Mouse (Mus musculus): Measurements from ENCODE around the gene Sh3pxd2b.

DNA sequence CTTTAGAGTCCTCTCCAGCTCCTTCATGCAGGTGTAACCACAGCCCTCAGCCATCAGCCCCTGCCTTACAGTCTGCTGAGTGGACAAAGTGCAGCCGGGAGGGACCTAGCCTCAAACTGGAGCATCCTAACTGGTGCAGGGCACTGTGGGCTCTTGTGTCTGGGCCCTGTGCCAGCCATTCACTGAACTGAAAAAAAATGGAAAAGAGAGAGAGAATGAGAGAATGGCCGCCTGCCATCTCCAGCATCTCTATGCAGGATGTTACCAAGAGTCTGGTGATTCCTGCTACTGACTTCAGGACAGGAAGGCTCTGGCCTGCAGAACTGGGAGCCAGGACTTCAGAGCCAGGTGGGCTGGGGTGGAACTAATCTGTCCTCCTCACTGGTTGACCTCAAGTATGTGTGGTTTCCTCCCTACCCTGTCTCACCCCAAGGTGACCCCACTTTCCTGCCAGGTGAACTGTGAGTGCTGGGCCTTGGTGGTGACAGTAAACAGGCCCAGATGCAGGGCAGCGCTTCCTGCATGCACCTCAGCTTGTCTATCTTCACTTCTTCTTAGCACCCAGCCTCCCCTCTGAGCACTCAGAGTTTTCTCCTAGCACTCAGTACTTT is 16.1 kb downstream of the Sh3pxd2b start:
- TF ChIP-seq POLR2A (IDR thresholded peaks at IDR 0.05; ENCODE audit: insufficient read depth, low read depth, low read length): no peak
- TF ChIP-seq CTCF (IDR thresholded peaks at IDR 0.05; ENCODE audit: insufficient read depth, low read depth, low read length): no peak
